Mouse (Mus musculus) midbrain, embryonic 12.5 days (tissue): ENCODE data around the gene Cx3cr1. TPM values are rescaled to one million over a fixed set of nuclear protein-coding genes. Genes with fewer than 3 reads are reported as not detected.

Source experiments
- ATAC-seq: fragments of 200-750 bp; cut with Nextera tagmentation; 2 replicates; pipeline ENCODE4 v1.8.0; 2017; ENCODE audit warnings: low read depth, moderate TSS enrichment, moderate library complexity; ENCODE audit not compliant: low FRiP score
- H3K27ac ChIP-seq: fragments of 300-500 bp; sonication (generic); replicated peaks from 2 replicates; pipeline ENCODE4 v1.5.1; 2016; ENCODE audit warnings: mild to moderate bottlenecking
- H3K27me3 ChIP-seq: fragments of 300-500 bp; sonication (generic); 2 replicates; pipeline ENCODE4 v1.6.1; 2016; ENCODE audit warnings: mild to moderate bottlenecking
- H3K36me3 ChIP-seq: fragments of 300-500 bp; sonication (generic); 2 replicates; pipeline ENCODE4 v1.6.1; 2016
- H3K4me1 ChIP-seq: fragments of 300-500 bp; sonication (generic); 2 replicates; pipeline ENCODE4 v1.6.1; 2016
- H3K4me2 ChIP-seq: fragments of 300-500 bp; sonication (generic); replicated peaks from 2 replicates; pipeline ENCODE4 v1.6.1; 2016; ENCODE audit warnings: mild to moderate bottlenecking, moderate library complexity
- H3K4me3 ChIP-seq: fragments of 300-500 bp; sonication (generic); 2 replicates; pipeline ENCODE4 v1.5.1; 2016; ENCODE audit warnings: mild to moderate bottlenecking
- H3K9ac ChIP-seq: fragments of 300-500 bp; sonication (generic); replicated peaks from 2 replicates; pipeline ENCODE4 v1.6.1; 2016; ENCODE audit warnings: mild to moderate bottlenecking, moderate library complexity
- H3K9me3 ChIP-seq: fragments of 300-500 bp; sonication (generic); 2 replicates; pipeline ENCODE4 v1.6.1; 2016; ENCODE audit warnings: mild to moderate bottlenecking
- WGBS: fragments of 180-500 bp; shearing (Covaris S2); methylation state at CpG from one replicate; pipeline ENCODE4 v1.1.7; 2016; 5-methylcytosine and 5-hydroxymethylcytosine counted together
- polyA plus RNA-seq: library from polyadenylated mRNA; unstranded; fragments of >200 nt; fragmentation: Nextera tagmentation; extraction: Ambion mirVana; gene quantifications from 2 replicates; pipeline ENCODE4 v1.2.1, GENCODE M21; 2016

Cx3cr1 gene
- polyA plus RNA-seq, 1 experiment from 2014 or later: 7.7 TPM

- 0 out of 2 replicates have a peak overlapping the region, but pooled peaks have one; percentile 2 for H3K9ac ChIP-seq
- no peaks in the 10 kb centered on the region for H3K36me3 ChIP-seq
- peaks cover 12% of the 10 kb centered on the region for H3K27me3 ChIP-seq
- H3K4me2 ChIP-seq: no peak overlapping the region; the same call in 1 of the 2 replicates
- no peaks in the 10 kb centered on the region for H3K9me3 ChIP-seq
- 58% methylated on average over 9 of the region's 9 CpGs for WGBS
- ATAC-seq: no peak
- no peak overlapping the region for H3K27ac ChIP-seq
- peaks cover 47% of the 10 kb centered on the region for H3K4me1 ChIP-seq
- no peak overlapping the region for H3K4me3 ChIP-seq
Observed at GRCm38 (mm10) chr9:119978151-119978810, 91.4 kb downstream of the Cx3cr1 start.

- Histone ChIP-seq H3K9ac (no peak overlapping the region), H3K4me3 (no peak overlapping the region), H3K36me3 (no peaks in the 10 kb centered on the region), H3K27me3 (peaks cover 6% of the 10 kb centered on the region), H3K4me2 (no peak overlapping the region; the same call in 1 of the 2 replicates), H3K9me3 (no peaks in the 10 kb centered on the region), H3K27ac (no peak overlapping the region), H3K4me1 (peaks cover 40% of the 10 kb centered on the region)
- WGBS: 66% methylated on average over 5 of the region's 5 CpGs
- no peak for ATAC-seq
Observed at GRCm38 (mm10) chr9:119977557-119978060, 92.1 kb downstream of the Cx3cr1 start.

GRCm38 (mm10) chr9:119976704-119977556, 92.7 kb downstream of the Cx3cr1 start:
- H3K36me3 ChIP-seq: no peaks in the 10 kb centered on the region
- H3K9me3 ChIP-seq: no peaks in the 10 kb centered on the region
- H3K27me3 ChIP-seq: no peaks in the 10 kb centered on the region; the same call in 1 of the 2 replicates
- no peak overlapping the region for H3K4me2 ChIP-seq
- WGBS: 63% methylated on average over 17 of the region's 17 CpGs
- no peak overlapping the region for H3K27ac ChIP-seq
- no peak overlapping the region for H3K9ac ChIP-seq
- peaks cover 34% of the 10 kb centered on the region for H3K4me1 ChIP-seq
- no peak overlapping the region for H3K4me3 ChIP-seq
- ATAC-seq: no peak

GRCm38 (mm10) chr9:119975286-119975685, 94.4 kb downstream of the Cx3cr1 start:
- H3K9ac ChIP-seq: no peak overlapping the region
- WGBS: 96% methylated on average over 4 of the region's 4 CpGs
- no peaks in the 10 kb centered on the region for H3K36me3 ChIP-seq
- no peaks in the 10 kb centered on the region for H3K27me3 ChIP-seq
- no peak overlapping the region for H3K27ac ChIP-seq
- no peak for ATAC-seq
- peaks cover 18% of the 10 kb centered on the region; the same call in 1 of the 2 replicates for H3K4me1 ChIP-seq
- H3K9me3 ChIP-seq: no peaks in the 10 kb centered on the region
- H3K4me2 ChIP-seq: no peak overlapping the region
- H3K4me3 ChIP-seq: no peak overlapping the region

GRCm38 (mm10) chr9:119974609-119975008, 95.1 kb downstream of the Cx3cr1 start:
- H3K27me3 ChIP-seq: no peaks in the 10 kb centered on the region
- no peak overlapping the region for H3K4me2 ChIP-seq
- no peak overlapping the region for H3K27ac ChIP-seq
- H3K4me3 ChIP-seq: no peak overlapping the region
- peaks cover 18% of the 10 kb centered on the region; the same call in 1 of the 2 replicates for H3K4me1 ChIP-seq
- no peaks in the 10 kb centered on the region for H3K36me3 ChIP-seq
- WGBS: 82% methylated on average over 5 of the region's 5 CpGs
- no peak for ATAC-seq
- no peaks in the 10 kb centered on the region for H3K9me3 ChIP-seq
- no peak overlapping the region for H3K9ac ChIP-seq

- Histone ChIP-seq H3K9ac (no peak overlapping the region), H3K36me3 (no peaks in the 10 kb centered on the region), H3K27me3 (no peaks in the 10 kb centered on the region), H3K4me2 (no peak overlapping the region), H3K4me3 (no peak overlapping the region), H3K4me1 (peaks cover 18% of the 10 kb centered on the region; the same call in 1 of the 2 replicates), H3K9me3 (no peaks in the 10 kb centered on the region), H3K27ac (no peak overlapping the region)
- ATAC-seq: no peak
- 92% methylated on average over 27 of the region's 27 CpGs for WGBS
Observed at GRCm38 (mm10) chr9:119973869-119974520, 95.7 kb downstream of the Cx3cr1 start.

- 95% methylated on average over 23 of the region's 23 CpGs for WGBS
- Histone ChIP-seq H3K4me3 (no peak overlapping the region), H3K9me3 (no peaks in the 10 kb centered on the region), H3K36me3 (no peaks in the 10 kb centered on the region), H3K27me3 (no peaks in the 10 kb centered on the region), H3K27ac (no peak overlapping the region), H3K4me1 (peaks cover 13% of the 10 kb centered on the region; the same call in 1 of the 2 replicates), H3K9ac (no peak overlapping the region), H3K4me2 (no peak overlapping the region)
- ATAC-seq: no peak
Observed at GRCm38 (mm10) chr9:119973281-119973680, 96.4 kb downstream of the Cx3cr1 start.

GRCm38 (mm10) chr9:119972582-119972981, 97.1 kb downstream of the Cx3cr1 start:
- H3K27ac ChIP-seq: no peak overlapping the region
- peaks cover 7% of the 10 kb centered on the region; the same call in 1 of the 2 replicates for H3K4me1 ChIP-seq
- 92% methylated on average over 12 of the region's 12 CpGs for WGBS
- H3K9ac ChIP-seq: no peak overlapping the region
- no peaks in the 10 kb centered on the region for H3K36me3 ChIP-seq
- no peak overlapping the region for H3K4me3 ChIP-seq
- no peak for ATAC-seq
- H3K27me3 ChIP-seq: 0 out of 2 replicates have a peak, but pooled peaks cover 2% of the 10 kb centered on the region
- H3K9me3 ChIP-seq: no peaks in the 10 kb centered on the region
- no peak overlapping the region for H3K4me2 ChIP-seq

- Histone ChIP-seq H3K9ac (no peak overlapping the region), H3K4me3 (no peak overlapping the region), H3K27me3 (0 out of 2 replicates have a peak, but pooled peaks cover 5% of the 10 kb centered on the region), H3K9me3 (no peaks in the 10 kb centered on the region), H3K4me2 (no peak overlapping the region), H3K27ac (no peak overlapping the region), H3K4me1 (peaks cover 3% of the 10 kb centered on the region; the same call in 1 of the 2 replicates), H3K36me3 (no peaks in the 10 kb centered on the region)
- 92% methylated on average over 10 of the region's 10 CpGs for WGBS
- ATAC-seq: no peak
Observed at GRCm38 (mm10) chr9:119972166-119972565, 97.5 kb downstream of the Cx3cr1 start.

- Histone ChIP-seq H3K36me3 (no peaks in the 10 kb centered on the region), H3K27ac (no peak overlapping the region), H3K27me3 (0 out of 2 replicates have a peak, but pooled peaks cover 5% of the 10 kb centered on the region), H3K4me2 (no peak overlapping the region), H3K9me3 (no peaks in the 10 kb centered on the region), H3K9ac (no peak overlapping the region), H3K4me1 (no peaks in the 10 kb centered on the region), H3K4me3 (no peak overlapping the region)
- 88% methylated on average over 7 of the region's 7 CpGs for WGBS
- no peak for ATAC-seq
Observed at GRCm38 (mm10) chr9:119970763-119971656, 98.7 kb downstream of the Cx3cr1 start.

GRCm38 (mm10) chr9:119970221-119970620, 99.5 kb downstream of the Cx3cr1 start:
- ATAC-seq: no peak
- no peak overlapping the region for H3K27ac ChIP-seq
- H3K4me2 ChIP-seq: no peak overlapping the region
- no peak overlapping the region for H3K9ac ChIP-seq
- H3K27me3 ChIP-seq: 0 out of 2 replicates have a peak, but pooled peaks cover 5% of the 10 kb centered on the region
- H3K4me3 ChIP-seq: no peak overlapping the region
- no peaks in the 10 kb centered on the region for H3K36me3 ChIP-seq
- H3K9me3 ChIP-seq: no peaks in the 10 kb centered on the region
- H3K4me1 ChIP-seq: no peaks in the 10 kb centered on the region
- WGBS: 54% methylated on average over 6 of the region's 6 CpGs
